Mouse (Mus musculus): ENCODE results near the gene Gstk1. TPM values are rescaled to one million over a fixed set of nuclear protein-coding genes. Genes with fewer than 3 reads are reported as not detected.

The Gstk1 gene
- polyA plus RNA-seq, 1 experiment from 2014 or later: 15.0 TPM

DNA sequence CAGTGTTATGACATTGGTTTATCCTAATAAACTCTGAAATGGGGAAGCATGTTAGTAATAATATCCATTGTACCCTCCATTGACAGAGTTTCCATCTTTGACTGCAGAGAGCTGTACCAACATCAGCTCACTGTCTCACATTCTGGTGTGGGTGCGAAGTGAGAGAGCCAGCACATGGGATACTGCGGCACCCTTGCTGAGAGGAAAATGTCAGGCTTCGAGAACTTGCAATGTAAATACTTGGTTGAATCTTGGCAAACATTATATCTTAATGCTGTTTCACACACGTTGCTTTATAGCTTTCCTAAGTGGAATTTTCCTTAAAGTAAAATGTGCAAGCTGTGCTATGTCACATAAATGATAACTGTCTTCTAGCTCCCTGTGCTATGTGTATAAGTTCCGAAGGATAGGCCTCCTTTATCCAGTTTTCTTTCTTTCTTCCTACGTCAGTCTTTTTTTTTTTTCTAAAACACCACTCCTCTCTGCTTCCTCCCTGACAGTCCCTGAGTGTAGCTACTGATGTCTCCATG, 8.4 kb upstream of the Gstk1 start:
- no peak overlapping the region for H3K27ac ChIP-seq (ENCODE audit: low read depth, low read length)
- no peak for ATAC-seq
- H3K9ac ChIP-seq (ENCODE audit: low read depth, low read length): no peak overlapping the region
- no peaks in the 10 kb centered on the region for H3K27me3 ChIP-seq (replicated peaks; ENCODE audit: control insufficient read depth, insufficient read depth, low read length)
- no peak overlapping the region for H3K4me2 ChIP-seq (ENCODE audit: low read length)
- no peaks in the 10 kb centered on the region for H3K9me3 ChIP-seq (ENCODE audit: control insufficient read depth, low read length)
- no peak overlapping the region for H3K4me3 ChIP-seq (ENCODE audit: low read length)
- 70% methylated on average over 6 of the region's 6 CpGs for WGBS
- no peaks in the 10 kb centered on the region for H3K36me3 ChIP-seq (ENCODE audit: control insufficient read depth, insufficient read depth, low read length)
- H3K4me1 ChIP-seq (ENCODE audit: control insufficient read depth, insufficient read depth, low read depth, low read length): no peaks in the 10 kb centered on the region

- 80% methylated on average over 6 of the region's 6 CpGs for WGBS
- H3K27me3 ChIP-seq (replicated peaks; ENCODE audit: control insufficient read depth, insufficient read depth, low read length): no peaks in the 10 kb centered on the region
- H3K4me3 ChIP-seq (ENCODE audit: low read length): no peak overlapping the region
- H3K4me1 ChIP-seq (ENCODE audit: control insufficient read depth, insufficient read depth, low read depth, low read length): no peaks in the 10 kb centered on the region
- H3K9me3 ChIP-seq (ENCODE audit: control insufficient read depth, low read length): no peaks in the 10 kb centered on the region
- H3K9ac ChIP-seq (ENCODE audit: low read depth, low read length): no peak overlapping the region
- ATAC-seq: no peak
- no peak overlapping the region for H3K27ac ChIP-seq (ENCODE audit: low read depth, low read length)
- H3K36me3 ChIP-seq (ENCODE audit: control insufficient read depth, insufficient read depth, low read length): no peaks in the 10 kb centered on the region
- H3K4me2 ChIP-seq (ENCODE audit: low read length): no peak overlapping the region
These were observed 4.3 kb upstream of the Gstk1 start for GRCm38 (mm10) chr6:42241311-42242045.

DNA sequence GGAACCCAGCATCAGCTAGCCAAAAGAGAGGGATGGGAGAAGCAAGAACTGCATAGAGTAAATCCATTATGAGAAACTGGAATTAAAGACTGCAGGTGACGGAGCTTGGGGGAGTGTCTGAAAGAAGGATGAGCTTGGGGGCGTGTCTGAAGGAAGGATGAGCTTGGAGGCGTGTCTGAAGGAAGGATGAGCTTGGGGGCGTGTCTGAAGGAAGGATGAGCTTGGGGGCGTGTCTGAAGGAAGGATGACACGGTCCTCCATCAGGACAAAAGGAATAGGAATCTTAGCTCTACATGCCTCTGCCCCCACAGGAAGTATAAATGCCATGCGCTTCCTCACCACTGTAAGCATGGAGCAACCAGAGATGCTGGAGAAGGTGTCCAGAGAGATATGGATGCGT, 1.4 kb downstream of the Gstk1 start:
- Histone ChIP-seq H3K4me2 (ENCODE audit: low read length) (peak overlapping the region; percentile 48), H3K9ac (ENCODE audit: low read depth, low read length) (peak overlapping the region; percentile 35; the same call in 1 of the 2 replicates), H3K36me3 (ENCODE audit: control insufficient read depth, insufficient read depth, low read length) (no peaks in the 10 kb centered on the region), H3K27ac (ENCODE audit: low read depth, low read length) (no peak overlapping the region; the same call in 1 of the 2 replicates), H3K9me3 (ENCODE audit: control insufficient read depth, low read length) (no peaks in the 10 kb centered on the region), H3K4me1 (ENCODE audit: control insufficient read depth, insufficient read depth, low read depth, low read length) (no peaks in the 10 kb centered on the region), H3K4me3 (ENCODE audit: low read length) (peak overlapping the region; percentile 33), H3K27me3 (replicated peaks; ENCODE audit: control insufficient read depth, insufficient read depth, low read length) (no peaks in the 10 kb centered on the region)
- ATAC-seq: peak; percentile 65
- WGBS: 8% methylated on average over 8 of the region's 8 CpGs

GRCm38 (mm10) chr6:42247981-42248380, 2.2 kb downstream of the Gstk1 start:
- Histone ChIP-seq H3K36me3 (ENCODE audit: control insufficient read depth, insufficient read depth, low read length) (no peaks in the 10 kb centered on the region), H3K27ac (ENCODE audit: low read depth, low read length) (no peak overlapping the region), H3K9me3 (ENCODE audit: control insufficient read depth, low read length) (no peaks in the 10 kb centered on the region), H3K4me2 (ENCODE audit: low read length) (peak overlapping the region; percentile 48), H3K27me3 (replicated peaks; ENCODE audit: control insufficient read depth, insufficient read depth, low read length) (no peaks in the 10 kb centered on the region), H3K9ac (ENCODE audit: low read depth, low read length) (no peak overlapping the region), H3K4me1 (ENCODE audit: control insufficient read depth, insufficient read depth, low read depth, low read length) (no peaks in the 10 kb centered on the region), H3K4me3 (ENCODE audit: low read length) (peak overlapping the region; percentile 33)
- ATAC-seq: no peak
- 68% methylated on average over 1 of the region's 1 CpGs for WGBS

- no peaks in the 10 kb centered on the region for H3K9me3 ChIP-seq (ENCODE audit: control insufficient read depth, low read length)
- H3K27me3 ChIP-seq (replicated peaks; ENCODE audit: control insufficient read depth, insufficient read depth, low read length): no peaks in the 10 kb centered on the region
- no peaks in the 10 kb centered on the region for H3K36me3 ChIP-seq (ENCODE audit: control insufficient read depth, insufficient read depth, low read length)
- no peak for ATAC-seq
- WGBS: 85% methylated on average over 4 of the region's 4 CpGs
- H3K4me2 ChIP-seq (ENCODE audit: low read length): no peak overlapping the region
- H3K4me3 ChIP-seq (ENCODE audit: low read length): no peak overlapping the region
- H3K4me1 ChIP-seq (ENCODE audit: control insufficient read depth, insufficient read depth, low read depth, low read length): no peaks in the 10 kb centered on the region
- no peak overlapping the region for H3K9ac ChIP-seq (ENCODE audit: low read depth, low read length)
- no peak overlapping the region for H3K27ac ChIP-seq (ENCODE audit: low read depth, low read length)
These were observed 6.1 kb downstream of the Gstk1 start for GRCm38 (mm10) chr6:42251791-42252190.

DNA sequence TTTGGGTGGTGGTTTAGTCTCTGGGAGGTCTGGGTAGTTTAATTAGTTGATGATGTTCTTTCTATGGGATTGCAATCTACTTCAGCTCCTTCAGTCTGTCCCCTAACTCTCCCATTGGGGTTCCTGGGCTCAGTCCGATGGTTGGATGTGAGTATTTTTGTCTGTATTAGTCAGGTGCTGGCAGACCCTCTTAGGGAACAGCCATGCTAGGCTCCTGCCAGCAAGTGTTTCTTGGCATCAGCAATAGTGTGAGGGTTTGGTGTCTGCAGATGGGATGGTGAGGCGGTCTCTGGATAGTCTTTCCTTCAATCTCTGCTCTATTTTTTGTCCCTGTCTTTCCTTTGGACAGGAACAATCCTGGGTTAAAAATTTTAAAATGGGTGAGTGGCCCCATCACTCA, 7.4 kb downstream of the Gstk1 start:
- H3K36me3 ChIP-seq (ENCODE audit: control insufficient read depth, insufficient read depth, low read length): no peaks in the 10 kb centered on the region
- no peak for ATAC-seq
- no peak overlapping the region for H3K9ac ChIP-seq (ENCODE audit: low read depth, low read length)
- no peak overlapping the region for H3K27ac ChIP-seq (ENCODE audit: low read depth, low read length)
- H3K27me3 ChIP-seq (replicated peaks; ENCODE audit: control insufficient read depth, insufficient read depth, low read length): no peaks in the 10 kb centered on the region
- H3K9me3 ChIP-seq (ENCODE audit: control insufficient read depth, low read length): no peaks in the 10 kb centered on the region
- no peak overlapping the region for H3K4me3 ChIP-seq (ENCODE audit: low read length)
- H3K4me2 ChIP-seq (ENCODE audit: low read length): no peak overlapping the region
- 74% methylated on average over 2 of the region's 2 CpGs for WGBS
- H3K4me1 ChIP-seq (ENCODE audit: control insufficient read depth, insufficient read depth, low read depth, low read length): no peaks in the 10 kb centered on the region

- Histone ChIP-seq H3K27me3 (replicated peaks; ENCODE audit: control insufficient read depth, insufficient read depth, low read length) (no peaks in the 10 kb centered on the region), H3K4me3 (ENCODE audit: low read length) (no peak overlapping the region), H3K9ac (ENCODE audit: low read depth, low read length) (no peak overlapping the region), H3K4me2 (ENCODE audit: low read length) (no peak overlapping the region), H3K36me3 (ENCODE audit: control insufficient read depth, insufficient read depth, low read length) (no peaks in the 10 kb centered on the region), H3K27ac (ENCODE audit: low read depth, low read length) (no peak overlapping the region), H3K9me3 (ENCODE audit: control insufficient read depth, low read length) (no peaks in the 10 kb centered on the region), H3K4me1 (ENCODE audit: control insufficient read depth, insufficient read depth, low read depth, low read length) (no peaks in the 10 kb centered on the region)
- 0 out of 2 replicates have a peak, but pooled peaks have one; percentile 56 for ATAC-seq
- WGBS: 19% methylated on average over 11 of the region's 11 CpGs
These were observed 11.6 kb downstream of the Gstk1 start for GRCm38 (mm10) chr6:42257303-42257863.

GRCm38 (mm10) chr6:42260430-42260829, 14.7 kb downstream of the Gstk1 start:
- H3K9ac ChIP-seq (ENCODE audit: low read depth, low read length): no peak overlapping the region

GRCm38 (mm10) chr6:42261524-42262170, 15.9 kb downstream of the Gstk1 start, which contains the start of gene Tmem139:
Gene Tmem139 (plus strand): TSS chr6:42261970.
- no peak for ATAC-seq
- Histone ChIP-seq H3K27ac (ENCODE audit: low read depth, low read length) (no peak within 1 kb of the TSS), H3K27me3 (replicated peaks; ENCODE audit: control insufficient read depth, insufficient read depth, low read length) (no peaks in the 10 kb centered on the region), H3K9ac (ENCODE audit: low read depth, low read length) (no peak within 1 kb of the TSS), H3K4me3 (ENCODE audit: low read length) (no peak within 1 kb of the TSS), H3K4me1 (ENCODE audit: control insufficient read depth, insufficient read depth, low read depth, low read length) (peaks cover 7% of the 10 kb centered on the region), H3K36me3 (ENCODE audit: control insufficient read depth, insufficient read depth, low read length) (no peaks in the 10 kb centered on the region), H3K9me3 (ENCODE audit: control insufficient read depth, low read length) (no peaks in the 10 kb centered on the region), H3K4me2 (ENCODE audit: low read length) (no peak within 1 kb of the TSS)
- WGBS: 20% methylated on average over 20 of the region's 20 CpGs

More at GRCm38 (mm10) chr6:42260430-42260829, 14.7 kb downstream of the Gstk1 start:
- H3K36me3 ChIP-seq (ENCODE audit: control insufficient read depth, insufficient read depth, low read length): no peaks in the 10 kb centered on the region
- H3K4me2 ChIP-seq (ENCODE audit: low read length): no peak overlapping the region
- H3K27me3 ChIP-seq (replicated peaks; ENCODE audit: control insufficient read depth, insufficient read depth, low read length): no peaks in the 10 kb centered on the region
- no peak overlapping the region for H3K27ac ChIP-seq (ENCODE audit: low read depth, low read length)
- WGBS: 79% methylated on average over 6 of the region's 6 CpGs
- ATAC-seq: no peak
- no peak overlapping the region for H3K4me3 ChIP-seq (ENCODE audit: low read length)
- H3K9me3 ChIP-seq (ENCODE audit: control insufficient read depth, low read length): no peaks in the 10 kb centered on the region
- H3K4me1 ChIP-seq (ENCODE audit: control insufficient read depth, insufficient read depth, low read depth, low read length): peaks cover 3% of the 10 kb centered on the region; the same call in 1 of the 2 replicates

All from hindbrain, embryonic 16.5 days (tissue).